Mouse (Mus musculus) embryonic fibroblast, embryonic 13.5 days (primary cell): ENCODE results near the gene Stx6.

Experiments used
- CTCF ChIP-seq: IDR thresholded peaks from 2 replicates; pipeline ENCODE4 v1.5.1; 2011; ENCODE audit warnings: mild to moderate bottlenecking, control low read depth, low read length, moderate library complexity, borderline replicate concordance; ENCODE audit not compliant: insufficient read depth
- POLR2A ChIP-seq: IDR thresholded peaks from 2 replicates; pipeline ENCODE4 v1.6.1; 2011; ENCODE audit warnings: low read depth, mild to moderate bottlenecking, control low read depth, low read length, moderate library complexity

- TF ChIP-seq POLR2A (no peak), CTCF (no peak)
These were observed 75.6 kb downstream of the Stx6 start for GRCm38 (mm10) chr1:155233931-155234607.
